Mouse (Mus musculus): ENCODE measurements around the gene Iqck. TPM values are rescaled to one million over a fixed set of nuclear protein-coding genes. Genes with fewer than 3 reads are reported as not detected.

The Iqck gene
- polyA plus RNA-seq, 1 experiment = 1.1 TPM

GRCm38 (mm10) chr7:118956616-118957246 lies 101.2 kb downstream of the Iqck start:
- Histone ChIP-seq H3K4me3 (ENCODE audit: insufficient read depth, low read length) (no peak overlapping the region), H3K4me1 (ENCODE audit: control insufficient read depth, insufficient read depth, low read length) (no peaks in the 10 kb centered on the region; the same call in 1 of the 2 replicates), H3K27ac (ENCODE audit: insufficient read depth, low read length) (no peak overlapping the region)
- TF ChIP-seq CTCF (IDR thresholded peaks at IDR 0.05; ENCODE audit: borderline replicate concordance, insufficient read depth, low read length) = no peak
- TF ChIP-seq POLR2A (IDR thresholded peaks at IDR 0.05; ENCODE audit: low read depth, low read length) = no peak

GRCm38 (mm10) chr7:118959209-118959608 lies 103.7 kb downstream of the Iqck start:
- TF ChIP-seq POLR2A (IDR thresholded peaks at IDR 0.05; ENCODE audit: low read depth, low read length) = no peak
- TF ChIP-seq CTCF (IDR thresholded peaks at IDR 0.05; ENCODE audit: borderline replicate concordance, insufficient read depth, low read length) = no peak
- Histone ChIP-seq H3K4me1 (ENCODE audit: control insufficient read depth, insufficient read depth, low read length) (no peaks in the 10 kb centered on the region; the same call in 1 of the 2 replicates), H3K4me3 (ENCODE audit: insufficient read depth, low read length) (no peak overlapping the region), H3K27ac (ENCODE audit: insufficient read depth, low read length) (no peak overlapping the region)

GRCm38 (mm10) chr7:118964777-118965176 lies 109.2 kb downstream of the Iqck start:
- Histone ChIP-seq H3K4me1 (ENCODE audit: control insufficient read depth, insufficient read depth, low read length) (no peaks in the 10 kb centered on the region; the same call in 1 of the 2 replicates), H3K4me3 (ENCODE audit: insufficient read depth, low read length) (no peak overlapping the region), H3K27ac (ENCODE audit: insufficient read depth, low read length) (no peak overlapping the region)
- TF ChIP-seq CTCF (IDR thresholded peaks at IDR 0.05; ENCODE audit: borderline replicate concordance, insufficient read depth, low read length) (no peak), POLR2A (IDR thresholded peaks at IDR 0.05; ENCODE audit: low read depth, low read length) (no peak)

- Histone ChIP-seq H3K27ac (ENCODE audit: insufficient read depth, low read length) (no peak overlapping the region), H3K4me3 (ENCODE audit: insufficient read depth, low read length) (no peak overlapping the region)
- TF ChIP-seq POLR2A (IDR thresholded peaks at IDR 0.05; ENCODE audit: low read depth, low read length) (no peak), CTCF (IDR thresholded peaks at IDR 0.05; ENCODE audit: borderline replicate concordance, insufficient read depth, low read length) (no peak)
These were observed 109.6 kb downstream of the Iqck start for GRCm38 (mm10) chr7:118965198-118965597.

GRCm38 (mm10) chr7:118968870-118969269 lies 113.3 kb downstream of the Iqck start:
- no peak overlapping the region for H3K27ac ChIP-seq (ENCODE audit: insufficient read depth, low read length)
- H3K4me3 ChIP-seq (ENCODE audit: insufficient read depth, low read length) = no peak overlapping the region
- no peaks in the 10 kb centered on the region for H3K4me1 ChIP-seq (ENCODE audit: control insufficient read depth, insufficient read depth, low read length)
- no peak for TF ChIP-seq POLR2A (IDR thresholded peaks at IDR 0.05; ENCODE audit: low read depth, low read length)
- TF ChIP-seq CTCF (IDR thresholded peaks at IDR 0.05; ENCODE audit: borderline replicate concordance, insufficient read depth, low read length) = no peak

More at GRCm38 (mm10) chr7:118965198-118965597, 109.6 kb downstream of the Iqck start:
- H3K4me1 ChIP-seq (ENCODE audit: control insufficient read depth, insufficient read depth, low read length) = no peaks in the 10 kb centered on the region

DNA sequence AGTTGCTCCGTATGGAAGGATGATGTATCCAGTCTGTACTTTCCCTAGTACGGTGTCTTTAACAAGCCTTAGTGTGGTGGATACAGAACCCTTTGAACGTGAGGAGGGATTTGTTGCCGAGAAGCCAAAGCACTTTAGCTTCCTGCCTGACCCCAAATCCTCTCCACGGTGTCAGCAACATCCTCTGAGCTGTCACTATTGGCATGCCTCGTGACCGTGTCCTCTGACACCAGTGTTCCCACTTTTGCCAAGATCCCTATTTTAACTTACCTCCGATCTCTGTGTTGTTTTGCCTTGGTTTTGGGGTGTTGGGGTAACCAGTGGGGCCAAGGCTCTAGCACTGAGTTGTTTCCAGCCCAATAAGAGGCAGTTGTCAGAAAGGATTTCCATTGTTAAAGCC lies 115.9 kb downstream of the Iqck start:
- no peak overlapping the region for H3K27ac ChIP-seq (ENCODE audit: insufficient read depth, low read length)
- H3K4me3 ChIP-seq (ENCODE audit: insufficient read depth, low read length) = no peak overlapping the region
- no peaks in the 10 kb centered on the region; the same call in 1 of the 2 replicates for H3K4me1 ChIP-seq (ENCODE audit: control insufficient read depth, insufficient read depth, low read length)
- TF ChIP-seq POLR2A (IDR thresholded peaks at IDR 0.05; ENCODE audit: low read depth, low read length) (no peak), CTCF (IDR thresholded peaks at IDR 0.05; ENCODE audit: borderline replicate concordance, insufficient read depth, low read length) (no peak)

DNA sequence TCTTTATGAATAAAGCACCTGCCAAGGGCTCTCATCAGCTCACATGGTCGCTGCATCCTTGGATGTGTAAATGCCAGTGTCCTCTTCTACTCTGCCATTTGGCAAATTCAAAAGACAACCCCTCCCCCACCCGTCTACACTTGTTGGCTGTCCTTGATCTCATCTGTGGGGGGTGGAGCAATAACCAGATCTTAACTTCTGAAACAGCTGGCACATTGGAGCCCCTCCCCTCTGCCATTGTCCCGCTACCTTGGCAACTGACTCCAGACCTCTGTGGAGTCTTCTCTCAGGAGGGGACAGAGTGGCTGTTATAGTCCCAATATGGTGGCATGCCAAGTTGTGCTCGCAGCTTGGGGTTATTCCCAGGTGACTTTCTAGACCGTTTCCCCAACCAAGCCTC lies 116.8 kb downstream of the Iqck start:
- Histone ChIP-seq H3K4me3 (ENCODE audit: insufficient read depth, low read length) (no peak overlapping the region), H3K27ac (ENCODE audit: insufficient read depth, low read length) (no peak overlapping the region), H3K4me1 (ENCODE audit: control insufficient read depth, insufficient read depth, low read length) (no peaks in the 10 kb centered on the region; the same call in 1 of the 2 replicates)
- TF ChIP-seq CTCF (IDR thresholded peaks at IDR 0.05; ENCODE audit: borderline replicate concordance, insufficient read depth, low read length) (no peak), POLR2A (IDR thresholded peaks at IDR 0.05; ENCODE audit: low read depth, low read length) (no peak)

- H3K4me3 ChIP-seq (ENCODE audit: insufficient read depth, low read length) = no peak overlapping the region
- no peaks in the 10 kb centered on the region; the same call in 1 of the 2 replicates for H3K4me1 ChIP-seq (ENCODE audit: control insufficient read depth, insufficient read depth, low read length)
- no peak overlapping the region for H3K27ac ChIP-seq (ENCODE audit: insufficient read depth, low read length)
- no peak for TF ChIP-seq POLR2A (IDR thresholded peaks at IDR 0.05; ENCODE audit: low read depth, low read length)
- TF ChIP-seq CTCF (IDR thresholded peaks at IDR 0.05; ENCODE audit: borderline replicate concordance, insufficient read depth, low read length) = no peak
These were observed 117.8 kb downstream of the Iqck start for GRCm38 (mm10) chr7:118973377-118973776.

DNA sequence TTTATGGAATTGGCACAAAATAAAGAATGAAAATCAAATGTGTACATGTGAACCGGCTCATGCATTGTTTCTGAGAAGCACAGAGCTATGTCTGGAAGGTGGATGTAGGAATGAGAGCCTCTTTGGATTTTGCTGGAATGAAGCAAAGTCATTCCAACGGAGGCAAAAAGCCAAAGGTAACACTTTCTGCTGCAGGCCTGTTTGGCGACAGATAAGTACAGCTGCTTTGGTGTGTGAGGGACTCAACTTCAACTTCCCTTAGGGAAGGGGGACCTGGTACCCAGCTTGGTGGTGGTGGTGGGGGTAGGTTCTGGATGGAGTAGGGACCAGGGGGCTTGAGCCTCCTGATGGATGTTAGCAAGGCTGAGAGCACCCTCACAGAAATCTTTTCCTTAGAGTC lies 120.3 kb downstream of the Iqck start:
- no peaks in the 10 kb centered on the region; the same call in 1 of the 2 replicates for H3K4me1 ChIP-seq (ENCODE audit: control insufficient read depth, insufficient read depth, low read length)
- TF ChIP-seq POLR2A (IDR thresholded peaks at IDR 0.05; ENCODE audit: low read depth, low read length) (no peak), CTCF (IDR thresholded peaks at IDR 0.05; ENCODE audit: borderline replicate concordance, insufficient read depth, low read length) (no peak)
- no peak overlapping the region for H3K4me3 ChIP-seq (ENCODE audit: insufficient read depth, low read length)
- H3K27ac ChIP-seq (ENCODE audit: insufficient read depth, low read length) = no peak overlapping the region

DNA sequence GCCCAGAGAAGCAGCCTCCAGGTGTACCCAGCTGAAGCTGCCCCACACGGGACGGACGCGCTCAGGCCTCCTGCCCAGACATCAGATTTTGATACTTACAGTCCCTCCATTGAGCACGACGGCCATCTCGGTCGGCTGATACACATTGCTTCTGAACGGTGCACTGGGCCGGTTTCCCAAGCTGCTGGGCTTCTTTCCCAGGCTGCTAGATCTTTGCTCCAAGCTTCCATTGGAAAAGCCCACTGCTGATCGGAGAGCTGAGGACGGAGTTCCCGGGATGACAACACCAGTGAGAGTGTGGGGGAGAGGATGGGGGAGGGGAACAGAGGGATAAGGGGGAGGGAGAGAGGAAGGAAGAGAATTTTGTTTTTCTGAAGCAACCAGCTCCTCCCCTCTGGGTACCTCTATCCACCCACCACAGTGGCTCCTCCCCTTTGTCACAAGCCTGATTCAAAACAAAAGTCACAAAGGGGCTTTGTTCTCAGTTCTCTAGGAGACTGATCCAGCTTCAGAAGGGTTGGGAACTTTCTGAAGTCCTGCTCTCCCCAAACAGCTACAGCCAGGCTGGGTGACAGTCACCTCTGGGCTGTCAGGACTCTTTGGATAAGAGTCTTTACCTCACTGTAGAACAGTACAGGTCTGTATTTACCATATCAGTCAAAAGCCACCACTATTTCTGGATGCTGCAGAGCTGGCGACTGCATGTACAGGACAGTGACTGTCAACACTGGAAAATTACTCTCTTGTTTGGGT lies 121.0 kb downstream of the Iqck start:
- TF ChIP-seq POLR2A (IDR thresholded peaks at IDR 0.05; ENCODE audit: low read depth, low read length) = no peak
- TF ChIP-seq CTCF (IDR thresholded peaks at IDR 0.05; ENCODE audit: borderline replicate concordance, insufficient read depth, low read length) = no peak
- H3K4me3 ChIP-seq (ENCODE audit: insufficient read depth, low read length) = no peak overlapping the region
- H3K27ac ChIP-seq (ENCODE audit: insufficient read depth, low read length) = no peak overlapping the region
- no peaks in the 10 kb centered on the region; the same call in 1 of the 2 replicates for H3K4me1 ChIP-seq (ENCODE audit: control insufficient read depth, insufficient read depth, low read length)
